In genomic region chr9:92520751-92521150, GRCm38 (mm10) we compare ENCODE assay signal across 20 mouse cellular contexts.
"Had no signal": no experiment of that assay in that cellular context is flagged by ENCODE, and none has a peak within 500 bp of the region (broad histone marks: within the 10 kb centered on the region; RNA-seq: fewer than 3 reads in every experiment).

No protein-coding gene starts in this region.

- H3K9me3 ChIP-seq: stomach, embryonic 15.5 days had no signal

- H3K36me3 ChIP-seq: limb, embryonic 15.5 days; midbrain, embryonic 12.5 days; midbrain, embryonic 15.5 days; neural tube, embryonic 13.5 days; stomach, embryonic 15.5 days had no signal

- DNase-seq: layer of hippocampus, adult 9-11 months; liver, postnatal 0 days; lung, embryonic 14.5 days; retina, postnatal 1 day; right cerebral cortex, postnatal 25 days; spleen, adult 18-20 months; thymus, postnatal 25 days had no signal

- H3K27me3 ChIP-seq: limb, embryonic 12.5 days; limb, embryonic 15.5 days; midbrain, embryonic 12.5 days; midbrain, embryonic 15.5 days; neural tube, embryonic 13.5 days; stomach, embryonic 15.5 days had no signal

- H3K9ac ChIP-seq: limb, embryonic 12.5 days; limb, embryonic 15.5 days; liver, embryonic 14.5 days; liver, postnatal 0 days; lung, embryonic 14.5 days; midbrain, embryonic 12.5 days; midbrain, embryonic 15.5 days; neural tube, embryonic 13.5 days; stomach, embryonic 15.5 days had no signal

- ATAC-seq: intestine, postnatal 0 days; liver, postnatal 0 days; lung, postnatal 0 days; midbrain, embryonic 15.5 days had no signal

- H3K4me2 ChIP-seq: limb, embryonic 12.5 days; limb, embryonic 15.5 days; liver, embryonic 11.5 days; lung, embryonic 14.5 days; midbrain, embryonic 12.5 days; midbrain, embryonic 15.5 days; neural tube, embryonic 13.5 days; stomach, embryonic 15.5 days had no signal

- H3K27ac ChIP-seq: layer of hippocampus, adult 2 months; limb, embryonic 12.5 days; limb, embryonic 15.5 days; liver, embryonic 14.5 days; macrophage; midbrain, embryonic 12.5 days; midbrain, embryonic 15.5 days; neural tube, embryonic 13.5 days; stomach, embryonic 15.5 days had no signal

- H3K4me3 ChIP-seq: layer of hippocampus, adult 2 months; limb, embryonic 12.5 days; limb, embryonic 15.5 days; midbrain, embryonic 12.5 days; midbrain, embryonic 15.5 days; myocyte; neural tube, embryonic 13.5 days; stomach, embryonic 15.5 days had no signal

- H3K4me1 ChIP-seq: limb, embryonic 12.5 days; limb, embryonic 15.5 days; midbrain, embryonic 12.5 days; midbrain, embryonic 15.5 days; neural tube, embryonic 13.5 days; stomach, embryonic 15.5 days had no signal
